Mouse (Mus musculus) thymus, postnatal 10 days (tissue): ENCODE data around the gene Limk2.

Source experiments
- DNase-seq, 2 experiments: peaks; one replicate each; pipeline ENCODE4 v3.0.0; 2021; ENCODE audit warnings: low spot score in 2 of 2

The Limk2 gene

GRCm38 (mm10) chr11:3371599-3372295 lies 37.2 kb downstream of the Limk2 start:
- DNase-seq = no peak

DNA sequence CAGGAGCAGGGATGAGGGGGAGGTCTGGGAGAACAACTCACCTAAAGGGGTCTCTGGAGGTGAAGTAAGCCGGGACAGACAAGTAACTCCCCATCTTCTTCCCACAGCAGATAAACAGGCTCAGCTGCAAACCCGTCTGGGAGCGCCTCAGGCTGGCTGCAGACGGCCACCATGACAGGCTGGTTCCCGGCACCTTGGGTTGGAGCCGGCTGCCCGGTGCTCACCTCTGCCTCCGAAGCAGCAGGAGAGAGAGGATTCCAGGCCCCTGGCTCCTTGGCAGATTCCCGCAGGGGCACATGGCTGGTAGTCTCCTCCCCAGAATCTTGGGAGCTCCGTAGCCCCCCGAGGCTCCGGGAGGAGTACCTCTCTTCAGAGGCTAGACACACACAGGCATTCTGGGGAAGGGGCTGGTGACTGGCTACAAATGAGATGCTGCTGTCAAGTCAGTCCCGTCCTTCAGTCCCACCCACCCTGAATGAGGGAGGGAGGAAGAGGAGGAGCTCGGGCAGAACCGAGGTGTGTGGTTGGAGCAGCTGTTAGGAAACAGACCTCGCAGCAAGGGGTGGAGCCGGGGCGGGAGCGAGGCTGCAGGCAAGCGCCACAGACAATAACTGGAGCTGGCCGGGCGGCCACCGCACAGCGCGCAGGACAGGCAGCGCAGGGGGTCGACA lies 37.9 kb downstream of the Limk2 start:
- peak; percentile 57 to 65 for DNase-seq

DNA sequence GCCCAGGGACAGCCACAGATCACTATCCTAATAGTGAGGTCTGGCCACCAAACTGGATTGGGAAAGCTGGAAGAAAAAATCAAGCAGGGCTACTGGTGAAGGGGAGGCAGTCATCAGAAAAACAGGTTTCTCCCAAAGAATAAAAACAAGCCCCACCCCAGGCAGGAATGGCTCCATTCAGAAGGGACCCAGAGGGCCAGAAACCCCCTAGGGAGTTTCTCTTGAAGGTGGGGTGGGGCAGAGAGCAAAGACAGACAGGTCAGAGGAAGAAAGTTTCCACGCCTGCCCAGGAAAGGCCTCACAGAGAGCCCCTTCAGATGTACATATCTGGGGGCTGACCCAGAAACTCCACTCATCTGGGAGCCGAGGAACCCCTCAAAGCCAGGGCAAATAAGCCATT lies 38.8 kb downstream of the Limk2 start:
- DNase-seq = no peak

- no peak for DNase-seq
Observed at GRCm38 (mm10) chr11:3369449-3369848, 39.5 kb downstream of the Limk2 start.

DNA sequence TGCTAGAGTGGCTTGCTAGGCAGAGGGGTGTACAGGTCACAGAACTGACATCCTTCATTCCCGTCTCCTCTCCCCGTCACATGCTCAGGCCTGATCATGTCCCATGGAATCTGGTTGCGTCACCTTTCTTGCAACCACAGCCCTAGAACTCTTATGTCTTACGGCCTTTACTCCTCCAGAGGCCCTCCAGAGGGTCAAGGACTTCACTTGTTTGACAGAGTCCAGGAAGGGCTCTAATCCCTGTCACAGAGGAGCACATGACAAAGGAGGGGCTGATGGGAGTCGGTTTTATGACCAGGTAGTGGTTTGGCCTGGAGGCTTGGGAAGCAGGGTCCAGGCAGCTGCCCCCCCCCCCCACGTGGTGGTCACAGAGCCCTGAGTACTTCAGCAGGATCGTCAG lies 40.0 kb downstream of the Limk2 start:
- no peak for DNase-seq

GRCm38 (mm10) chr11:3366411-3366810 lies 42.6 kb downstream of the Limk2 start:
- DNase-seq = no peak

- DNase-seq = no peak
Observed at GRCm38 (mm10) chr11:3362854-3363253, 46.1 kb downstream of the Limk2 start.

- DNase-seq = no peak
Observed at GRCm38 (mm10) chr11:3352990-3353585, 55.9 kb downstream of the Limk2 start.

DNA sequence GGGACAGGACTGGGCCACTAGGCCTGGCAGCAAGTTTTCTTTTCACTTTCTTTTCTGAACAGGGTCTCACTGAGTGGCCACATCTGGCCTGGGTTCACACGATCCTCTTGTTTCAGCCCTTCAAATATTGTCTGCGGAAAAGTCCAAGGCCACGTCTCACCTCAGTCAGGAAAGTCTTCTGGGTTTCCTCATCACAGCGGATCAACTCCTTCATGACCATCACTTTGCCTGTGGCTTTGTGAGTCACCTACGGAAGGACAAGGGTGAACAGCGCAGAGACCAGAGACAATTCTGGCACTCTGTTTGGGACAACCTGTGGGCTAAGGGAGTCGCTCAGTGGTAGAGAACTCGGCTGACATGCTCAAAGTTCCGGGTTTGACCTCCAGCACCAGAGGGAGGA lies 56.9 kb downstream of the Limk2 start:
- DNase-seq = no peak

- DNase-seq = no peak
Observed at GRCm38 (mm10) chr11:3349343-3349695, 59.7 kb downstream of the Limk2 start.

DNA sequence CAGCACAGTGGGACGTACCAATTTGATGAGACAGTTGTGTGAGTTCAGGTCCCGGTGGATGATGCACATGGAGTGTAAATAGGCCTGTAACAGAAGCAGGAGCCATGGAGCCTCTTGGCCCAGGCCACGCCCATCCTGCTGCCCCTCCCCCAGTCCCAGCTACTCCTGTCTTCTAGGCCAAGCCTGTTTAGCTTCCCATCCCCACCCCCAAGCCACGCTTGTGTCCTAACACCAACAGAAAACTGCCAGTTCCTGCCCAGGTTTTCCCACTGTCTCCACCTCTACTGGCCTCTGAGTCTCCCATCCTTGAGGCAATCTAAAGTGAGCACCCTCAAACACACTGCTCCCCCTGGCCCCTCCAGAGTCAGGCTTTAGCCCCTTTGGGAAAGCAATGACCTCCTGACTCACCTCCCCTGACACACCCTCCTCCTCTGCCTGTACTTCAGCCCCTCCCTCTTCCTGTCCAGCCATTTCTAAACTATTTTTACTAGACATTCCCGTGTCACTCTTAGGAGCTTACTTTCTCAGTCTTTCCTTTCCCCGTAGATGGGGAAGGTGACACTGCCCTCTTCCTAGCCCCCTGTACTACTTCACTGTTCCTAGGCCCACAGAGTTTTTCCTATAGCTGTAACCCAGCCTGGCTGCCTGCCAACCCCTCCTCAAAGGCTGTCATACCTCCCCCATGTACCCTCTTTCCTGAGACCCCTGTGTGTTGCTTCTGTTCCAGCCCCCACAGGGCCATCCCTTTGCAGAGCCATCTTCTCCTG lies 60.2 kb downstream of the Limk2 start:
- DNase-seq = no peak

DNA sequence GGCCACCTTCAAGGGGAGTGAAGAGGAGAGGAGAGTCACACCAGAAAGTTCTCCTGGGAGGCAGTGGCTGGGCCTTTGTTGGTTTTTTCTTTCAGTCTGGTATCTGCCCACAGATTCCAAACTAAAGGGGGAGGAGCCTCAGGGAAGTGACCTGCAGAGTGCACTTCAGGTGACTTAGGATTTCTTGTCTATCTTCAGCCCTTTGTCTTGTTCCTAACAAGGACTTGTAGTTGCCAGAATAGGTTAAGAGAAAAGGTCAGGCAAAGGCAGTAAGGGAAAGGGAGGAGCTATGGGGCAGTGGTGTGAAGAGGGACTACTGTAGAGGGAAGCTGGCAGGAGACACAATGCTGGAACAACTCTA lies 61.2 kb downstream of the Limk2 start:
- DNase-seq = no peak

GRCm38 (mm10) chr11:3347091-3347834 lies 61.7 kb downstream of the Limk2 start:
- DNase-seq = peak; percentile 74 to 92

GRCm38 (mm10) chr11:3346351-3346750 lies 62.6 kb downstream of the Limk2 start:
- DNase-seq = no peak

DNA sequence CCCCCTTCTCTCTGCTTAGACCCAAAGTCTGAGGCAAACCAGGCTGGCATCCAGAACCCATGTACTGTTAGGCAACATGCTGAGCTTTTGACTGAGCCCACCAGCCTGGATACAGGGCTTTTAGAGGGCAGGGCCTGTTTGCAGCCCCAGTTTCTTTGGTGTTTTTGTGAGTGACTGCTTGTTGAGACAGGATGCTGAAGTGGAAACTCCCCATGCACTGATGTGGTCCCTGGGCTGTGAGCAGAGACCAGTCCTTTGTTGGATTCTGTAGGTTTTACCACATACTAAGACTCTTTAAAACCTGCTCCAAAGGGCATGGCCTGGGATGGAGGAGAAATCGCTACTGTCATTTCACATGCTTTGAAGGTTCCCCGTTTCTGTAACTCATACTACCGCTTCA lies 64.1 kb downstream of the Limk2 start:
- no peak for DNase-seq

GRCm38 (mm10) chr11:3341476-3341875 lies 67.5 kb downstream of the Limk2 start:
- no peak for DNase-seq

- DNase-seq = no peak
Observed at GRCm38 (mm10) chr11:3337961-3338360, 71.0 kb downstream of the Limk2 start.

DNA sequence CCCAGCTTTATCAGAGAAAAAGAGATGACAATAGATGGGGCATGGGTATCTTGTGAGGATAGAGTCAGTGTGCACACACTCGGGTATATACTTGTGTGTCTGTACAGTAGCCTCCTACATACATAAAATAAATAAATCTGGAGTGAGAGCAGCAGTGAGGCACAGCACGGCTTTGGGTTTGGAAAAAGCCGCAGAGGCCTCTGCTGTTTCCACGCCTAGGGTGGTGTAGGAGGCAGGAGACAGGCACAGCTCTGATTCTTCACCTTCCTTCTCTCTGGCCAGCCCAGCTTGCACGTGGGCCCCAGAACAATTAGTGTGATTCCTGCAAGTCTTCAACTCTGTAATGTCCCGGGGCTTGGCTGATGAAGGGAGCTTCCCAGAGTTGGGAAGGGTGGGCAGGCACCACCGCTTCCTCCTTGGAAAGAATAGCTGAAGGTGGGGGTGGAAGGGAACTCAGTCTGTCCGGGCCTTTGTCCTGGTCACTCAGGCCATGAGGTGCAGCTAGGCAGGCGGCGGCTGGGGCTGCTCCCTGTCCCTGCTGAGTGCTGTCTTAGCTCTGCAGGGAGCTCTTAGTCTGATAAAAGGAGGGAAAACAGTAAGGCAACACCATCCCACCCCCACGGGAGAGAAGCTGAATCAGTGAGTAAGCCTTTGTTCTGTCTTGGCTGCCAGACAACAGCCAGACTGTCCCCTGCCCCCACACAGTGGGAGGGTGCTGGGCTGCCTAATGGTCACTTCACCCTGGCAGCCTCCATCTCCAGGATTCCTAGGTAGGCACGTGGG lies 71.6 kb downstream of the Limk2 start:
- no peak for DNase-seq

DNA sequence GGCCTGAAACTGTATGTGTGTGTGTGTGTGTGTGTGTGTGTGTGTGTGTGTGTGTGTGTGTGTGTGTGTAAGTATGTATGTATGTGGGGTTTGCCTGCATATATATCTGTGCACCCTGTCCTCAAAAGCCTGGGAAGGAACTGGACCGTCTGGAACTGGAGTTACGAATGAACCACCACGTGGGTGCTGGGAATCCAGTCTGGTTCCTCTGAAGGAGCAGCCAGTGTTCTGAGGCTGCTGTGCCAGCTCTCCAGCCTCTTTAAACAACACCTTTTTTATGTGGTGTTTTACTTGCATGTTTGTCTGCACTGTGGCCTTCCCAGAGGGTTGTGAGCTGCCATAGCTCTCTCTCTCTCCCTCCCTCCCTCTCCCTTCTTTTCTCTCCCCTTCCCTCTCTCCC lies 72.4 kb downstream of the Limk2 start:
- DNase-seq = no peak

DNA sequence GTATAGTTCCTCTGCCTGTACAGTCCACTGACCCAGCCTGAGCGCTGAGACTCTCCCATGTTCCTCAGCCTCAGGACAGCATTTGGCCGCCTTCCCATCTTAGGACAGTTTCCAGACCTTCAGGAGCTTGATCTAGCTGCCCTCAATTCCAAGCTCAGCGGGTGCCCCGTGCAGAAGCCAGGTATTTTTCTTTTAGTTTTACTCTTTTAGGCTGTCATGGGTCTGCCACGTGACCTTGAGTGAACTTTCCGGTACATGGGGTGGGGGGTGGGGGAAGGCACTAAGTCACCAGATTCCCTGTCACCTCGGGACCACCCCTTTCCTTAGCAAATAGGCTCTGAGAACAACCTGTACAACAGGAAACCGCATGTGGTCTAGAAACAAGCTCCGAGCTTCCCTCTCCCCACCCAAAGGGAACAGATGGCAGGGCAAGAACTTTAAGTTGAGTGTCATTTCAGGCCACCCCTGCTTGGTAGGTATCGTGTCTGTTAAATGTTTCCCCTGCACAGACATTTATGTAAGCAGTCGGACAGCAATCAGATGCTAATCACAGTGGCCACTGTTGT lies 73.3 kb downstream of the Limk2 start:
- peak; percentile 81 to 84 for DNase-seq
